Mouse (Mus musculus): Measurements from ENCODE around the gene Cacnb2.

Gene Cacnb2

DNA sequence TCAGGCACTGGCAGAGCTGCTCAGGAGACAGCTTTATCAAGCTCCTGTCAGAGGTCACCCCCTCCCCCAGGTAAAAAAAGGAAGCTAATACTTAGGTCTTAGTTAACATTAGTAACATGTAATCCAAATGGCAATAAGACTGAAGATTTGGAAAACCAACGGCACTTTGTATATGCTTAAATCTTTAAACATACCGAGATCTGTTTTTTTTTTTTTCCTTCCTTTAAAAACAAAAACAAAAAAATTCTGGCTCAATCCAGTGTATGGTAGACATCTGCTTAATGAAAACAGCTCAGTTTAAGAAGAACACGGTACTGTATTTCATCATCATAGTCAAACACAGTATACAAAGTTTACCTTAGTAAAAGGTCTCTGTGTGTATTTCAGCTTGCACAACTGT is at the start of gene Cacnb2:
TSS of gene Cacnb2 (plus strand) at position 301 of the 400 bp plus-strand sequence.
- no peak for DNase-seq (ENCODE audit: low spot score in 2 of 2)

DNA sequence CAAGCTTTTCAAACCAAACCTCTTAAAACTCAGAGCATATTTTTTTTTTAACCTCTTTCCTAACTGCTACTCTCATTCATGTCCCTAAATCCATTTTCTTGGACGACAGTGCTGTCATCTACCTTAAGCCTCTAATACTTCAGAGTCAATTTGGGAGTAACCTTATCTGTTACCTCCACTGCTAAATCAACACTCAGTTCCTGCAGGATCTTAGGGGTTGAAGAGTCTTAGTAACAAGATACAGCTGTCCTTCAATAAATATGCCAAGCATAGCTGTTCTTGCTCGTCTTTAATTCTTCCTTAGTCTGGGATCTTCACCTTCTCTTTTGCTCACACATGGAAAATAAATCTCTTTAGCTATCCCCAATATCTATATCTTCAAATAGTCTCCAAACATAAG is 34.9 kb upstream of the Cacnb2 start:
- no peak for DNase-seq (ENCODE audit: low spot score in 2 of 2)

DNA sequence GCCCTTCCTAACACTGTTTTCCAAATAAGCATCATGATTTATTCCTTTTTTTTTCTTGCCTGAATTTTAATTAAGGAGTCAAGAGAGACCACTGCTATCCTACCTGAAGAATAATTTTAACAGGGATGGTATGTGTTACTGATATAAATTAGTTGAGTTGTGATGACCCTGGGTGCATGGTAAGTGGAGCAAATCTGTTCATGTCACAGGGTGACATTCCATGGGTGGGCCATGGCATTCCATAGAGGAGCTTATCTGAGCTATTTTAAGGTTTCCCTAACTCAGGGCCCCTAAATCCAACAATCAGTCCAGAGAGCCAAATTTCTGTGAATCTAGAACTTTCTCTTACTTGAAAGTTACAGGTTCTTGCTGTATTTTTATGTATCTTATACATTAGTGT is 31.6 kb upstream of the Cacnb2 start:
- DNase-seq (ENCODE audit: low spot score in 2 of 2) = no peak

DNA sequence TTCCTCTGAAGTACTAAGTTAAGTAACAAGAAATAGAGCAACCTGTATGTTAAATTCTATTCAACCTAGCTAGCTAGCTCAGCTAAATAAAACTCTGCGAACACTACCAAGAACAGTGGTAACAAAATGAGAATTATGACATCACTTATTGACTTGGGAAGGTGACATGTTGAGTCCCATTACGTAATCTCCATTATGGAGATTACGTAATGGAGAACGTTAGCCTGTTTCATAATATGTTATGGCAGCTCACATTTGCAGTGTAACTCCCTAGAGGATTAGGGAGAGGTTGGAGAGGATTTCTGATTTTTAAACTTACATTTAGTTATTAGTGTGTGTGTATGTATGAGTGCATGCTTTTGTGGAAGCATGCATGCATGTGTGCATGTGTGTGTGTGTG is 13.3 kb upstream of the Cacnb2 start:
- no peak for DNase-seq (ENCODE audit: low spot score in 2 of 2)

DNA sequence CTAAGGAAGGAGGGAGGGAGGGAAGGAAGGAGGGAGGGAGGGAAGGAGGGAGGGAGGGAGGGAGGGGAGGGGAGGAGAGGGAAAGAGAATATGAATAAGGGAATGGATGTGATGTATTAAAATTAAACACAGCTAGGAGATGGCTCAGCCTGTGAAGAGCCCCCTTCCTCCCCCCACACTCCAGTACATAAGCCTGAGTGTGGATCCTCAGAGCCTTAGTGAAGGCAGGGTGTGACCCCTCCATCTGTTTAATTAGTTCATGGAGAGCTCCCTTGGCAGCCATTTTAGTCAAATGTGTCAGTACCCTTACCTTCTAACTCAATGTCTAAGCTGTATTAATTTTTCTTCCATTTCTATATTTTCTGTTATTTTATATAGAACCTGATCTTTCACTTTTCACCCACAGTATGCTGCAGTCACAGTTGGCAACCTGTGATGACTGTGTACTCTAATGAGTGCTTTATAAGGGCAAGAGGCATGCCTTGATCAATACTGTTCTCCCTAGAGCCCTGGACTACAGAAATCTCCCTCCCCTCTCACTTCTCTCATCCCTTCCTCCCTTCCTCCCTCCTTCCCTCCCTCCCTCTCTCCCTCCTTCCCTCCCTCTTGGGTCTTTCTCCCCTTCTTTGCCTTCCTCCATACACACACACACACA is 4.9 kb upstream of the Cacnb2 start:
- no peak for DNase-seq (ENCODE audit: low spot score in 2 of 2)

DNA sequence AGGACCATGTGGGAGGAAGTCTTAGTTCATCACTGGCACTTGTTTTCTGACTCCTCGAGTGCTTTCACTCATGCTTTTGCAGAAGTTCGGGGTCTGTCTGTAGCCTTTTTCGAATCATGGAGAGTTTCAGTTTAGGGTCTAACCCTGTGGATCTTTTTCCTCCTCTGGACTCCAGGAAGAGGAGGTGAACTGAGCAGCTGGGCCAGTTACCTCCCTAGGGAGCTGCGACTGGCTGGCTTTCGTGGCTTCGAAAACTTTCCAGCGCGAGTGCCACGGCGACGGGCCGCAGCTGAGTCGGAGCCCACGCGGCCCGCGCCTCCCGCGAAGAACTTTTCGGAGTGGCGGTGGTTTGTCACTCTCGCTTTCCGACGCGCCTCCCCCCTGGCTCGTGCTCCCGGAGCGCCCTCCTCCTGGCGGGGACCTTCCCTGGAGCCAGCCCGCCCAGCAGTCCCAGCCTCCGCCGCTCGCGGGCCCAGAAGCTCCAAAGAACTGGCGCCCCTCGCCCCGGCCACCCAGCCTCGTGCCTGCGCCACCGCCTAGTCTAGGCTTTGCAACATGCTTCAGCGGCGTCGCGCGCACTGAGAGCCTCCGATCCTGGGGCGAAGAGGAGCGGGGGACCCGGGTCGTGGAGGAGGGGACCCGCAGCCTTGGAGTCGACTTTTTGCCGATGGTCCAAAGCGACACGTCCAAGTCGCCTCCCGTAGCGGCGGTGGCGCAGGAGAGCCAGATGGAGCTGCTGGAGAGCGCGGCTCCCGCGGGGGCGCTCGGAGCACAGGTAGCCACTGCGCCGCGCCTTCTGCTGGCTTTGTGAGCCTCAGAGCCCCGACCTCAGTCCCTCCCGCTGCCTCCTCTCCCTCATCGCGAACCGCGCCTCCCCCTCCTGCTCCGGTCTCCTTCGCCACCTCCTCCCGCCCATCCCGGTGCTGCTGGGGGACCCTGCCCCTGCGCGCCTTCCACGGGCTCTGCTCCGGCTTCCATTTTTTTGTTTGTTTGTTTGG is 1.2 kb downstream of the Cacnb2 start:
- DNase-seq (ENCODE audit: low spot score in 2 of 2) = peak; percentile 30 to 34

DNA sequence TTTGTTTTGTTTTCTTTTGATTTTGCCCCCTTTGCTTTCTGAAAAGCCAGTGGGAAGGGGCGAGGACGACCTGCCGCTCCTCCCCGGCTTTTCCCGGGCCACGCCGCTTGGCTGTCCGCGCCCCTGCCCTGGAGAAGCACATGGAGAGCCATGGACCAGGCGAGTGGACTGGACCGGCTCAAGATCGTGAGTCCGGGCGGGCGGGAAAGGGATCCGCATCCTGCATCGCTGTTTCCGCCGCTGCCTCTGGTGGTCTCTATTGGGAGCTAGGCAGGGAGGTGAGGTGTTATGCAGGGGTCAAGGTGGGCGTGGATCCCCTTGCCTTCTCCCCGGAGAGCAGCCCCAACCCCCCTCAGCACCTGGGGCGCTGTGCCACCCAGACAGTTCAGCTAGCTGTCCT is 1.9 kb downstream of the Cacnb2 start:
- no peak for DNase-seq (ENCODE audit: low spot score in 2 of 2)

DNA sequence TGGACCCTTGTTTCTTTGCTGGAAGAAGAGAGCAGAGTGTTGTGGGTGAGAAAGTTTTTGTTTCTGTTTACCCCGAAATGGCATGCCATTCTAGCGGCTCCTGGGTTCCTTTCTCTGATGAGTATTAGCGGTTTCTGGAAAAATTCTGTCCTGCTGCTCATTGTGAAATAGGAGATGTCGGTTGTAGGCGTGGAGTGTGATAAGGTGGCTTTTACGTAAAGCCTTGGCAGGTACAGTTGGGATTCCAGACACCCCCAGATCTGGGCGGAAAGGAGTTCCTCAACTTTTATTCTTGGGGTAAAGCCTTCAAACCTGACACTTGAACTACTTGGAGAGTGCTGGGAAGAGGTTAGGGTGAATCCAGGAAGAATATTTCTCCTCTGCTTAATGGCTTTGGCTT is 2.3 kb downstream of the Cacnb2 start:
- no peak for DNase-seq (ENCODE audit: low spot score in 2 of 2)

DNA sequence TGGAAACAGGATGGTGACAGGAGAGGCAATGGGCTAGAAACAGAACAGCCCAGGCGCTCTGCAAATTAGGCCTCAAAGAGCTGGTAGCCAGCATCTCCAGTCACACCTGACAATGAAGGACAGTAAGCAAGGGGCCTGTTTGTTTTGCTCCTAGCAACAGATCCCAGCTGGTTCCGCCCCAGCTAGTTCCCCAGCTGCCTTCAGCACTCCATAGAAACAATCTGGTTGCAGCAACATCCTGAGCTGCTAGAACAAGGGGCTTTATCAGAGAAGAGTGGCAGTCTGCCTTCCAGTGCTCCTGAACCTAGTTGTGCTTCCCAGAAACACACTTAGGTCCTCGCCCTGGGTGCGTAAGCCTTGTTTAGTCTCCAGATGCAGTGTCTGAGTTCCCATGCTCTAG is 5.7 kb downstream of the Cacnb2 start:
- no peak for DNase-seq (ENCODE audit: low spot score in 2 of 2)

DNA sequence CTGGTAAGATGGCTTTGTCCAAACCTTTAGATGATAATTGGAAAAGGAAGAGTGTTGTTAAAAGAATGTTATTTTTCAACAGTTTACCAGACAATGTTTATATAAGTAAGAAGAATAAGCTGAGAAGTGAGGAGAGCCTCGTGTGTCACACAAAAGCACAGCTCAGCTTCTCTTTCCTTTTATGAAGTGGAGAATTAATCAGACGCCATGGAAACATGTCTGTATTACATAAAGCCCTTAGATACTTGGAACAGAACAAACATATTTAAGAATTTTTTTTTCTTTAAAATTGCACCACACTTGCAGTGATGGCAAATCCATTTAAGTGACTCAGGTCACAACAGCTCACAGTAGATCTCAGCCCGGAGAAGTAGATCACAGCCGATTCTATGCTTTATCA is 9.8 kb downstream of the Cacnb2 start:
- DNase-seq (ENCODE audit: low spot score in 2 of 2) = no peak

DNA sequence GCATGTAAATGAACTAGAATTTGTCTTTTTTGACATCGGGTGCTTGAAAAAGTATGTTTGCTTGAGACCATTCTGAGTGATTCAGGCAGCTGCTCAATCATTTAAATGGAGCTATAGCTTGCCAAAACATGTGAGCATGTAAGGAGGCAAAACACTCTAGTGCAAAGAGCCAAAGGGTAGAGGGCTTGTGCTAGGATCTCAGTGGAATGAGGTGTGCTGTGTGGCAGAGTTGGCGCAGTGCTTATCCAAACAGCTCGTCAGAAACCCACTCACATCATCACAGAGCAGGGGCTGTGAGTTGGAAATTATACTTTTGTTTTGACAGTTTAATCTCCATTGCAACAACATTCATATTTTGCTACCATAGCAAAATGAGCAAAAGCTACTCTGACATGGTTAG is 13.5 kb downstream of the Cacnb2 start:
- no peak for DNase-seq (ENCODE audit: low spot score in 2 of 2)

DNA sequence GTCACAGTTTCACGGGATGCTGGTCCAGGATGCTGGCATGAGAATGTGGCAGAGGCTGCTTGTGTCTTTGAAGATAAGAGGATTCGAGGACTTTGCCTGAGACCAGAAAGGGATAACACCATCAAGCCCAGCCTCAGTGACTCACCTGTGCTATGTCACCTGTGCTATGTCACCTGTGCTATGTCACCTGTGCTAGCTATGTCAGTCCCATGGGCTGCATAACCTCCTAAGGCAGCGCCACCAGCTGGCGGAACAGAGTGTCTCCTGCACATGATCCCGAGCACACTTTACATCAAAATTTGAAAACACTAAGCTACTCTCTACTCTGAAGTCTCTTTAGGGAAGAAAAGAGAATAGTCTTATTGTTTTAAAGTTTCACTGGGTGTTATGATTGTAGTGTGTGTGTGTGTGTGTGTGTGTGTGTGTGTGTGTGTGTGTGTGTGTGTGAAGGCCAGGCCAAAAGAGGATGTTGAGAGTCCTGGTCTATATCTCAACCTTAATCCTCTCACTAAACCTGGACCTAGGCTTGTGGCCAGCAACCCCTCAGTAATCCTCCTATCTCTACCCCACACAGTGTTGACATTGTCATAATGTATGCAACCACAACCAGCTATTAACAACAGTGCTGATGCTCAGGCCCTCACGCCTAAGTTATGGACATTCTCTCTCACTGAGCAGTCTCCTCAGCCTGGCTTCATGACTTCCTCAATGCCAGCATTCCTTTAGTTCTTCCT is 17.4 kb downstream of the Cacnb2 start:
- DNase-seq (ENCODE audit: low spot score in 2 of 2) = no peak

DNA sequence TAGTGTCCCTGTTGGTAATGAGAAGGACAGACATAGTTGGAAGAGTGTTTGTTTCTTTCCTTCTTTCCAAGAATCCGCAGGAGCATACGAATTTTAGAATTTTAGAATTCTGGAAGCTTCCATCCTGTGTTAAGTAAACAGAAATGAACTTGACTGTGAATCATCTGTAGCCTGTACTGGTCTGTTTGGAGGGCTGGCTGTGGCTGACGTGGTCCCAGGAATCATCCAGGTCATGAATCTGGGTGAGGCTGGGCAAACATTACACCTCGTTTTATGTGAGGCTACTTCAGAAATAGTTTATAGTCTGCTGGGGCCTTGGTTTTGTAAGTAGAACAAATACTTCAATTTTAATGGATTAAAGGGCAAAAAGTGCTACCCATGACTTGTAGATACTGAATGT is 18.0 kb downstream of the Cacnb2 start:
- no peak for DNase-seq (ENCODE audit: low spot score in 2 of 2)

DNA sequence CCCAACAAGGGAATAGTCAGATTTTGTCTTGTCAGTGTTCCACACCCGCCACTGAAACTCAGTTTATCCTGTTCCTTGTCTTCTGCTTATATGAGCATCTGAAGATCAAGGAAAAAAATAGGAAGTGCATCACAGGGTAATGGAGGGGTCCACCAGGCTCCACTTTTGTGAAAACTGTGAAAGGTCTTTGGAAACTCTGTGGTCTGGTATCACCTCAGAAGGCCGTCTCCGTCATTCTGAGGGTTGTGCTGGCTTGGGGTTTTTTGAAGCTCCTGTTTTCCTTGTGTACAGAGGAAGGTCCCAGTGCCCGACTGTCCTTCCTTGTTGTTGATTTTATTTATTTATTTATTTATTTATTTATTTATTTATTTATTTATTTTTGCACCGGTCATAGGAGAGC is 20.9 kb downstream of the Cacnb2 start:
- DNase-seq (ENCODE audit: low spot score in 2 of 2) = no peak

DNA sequence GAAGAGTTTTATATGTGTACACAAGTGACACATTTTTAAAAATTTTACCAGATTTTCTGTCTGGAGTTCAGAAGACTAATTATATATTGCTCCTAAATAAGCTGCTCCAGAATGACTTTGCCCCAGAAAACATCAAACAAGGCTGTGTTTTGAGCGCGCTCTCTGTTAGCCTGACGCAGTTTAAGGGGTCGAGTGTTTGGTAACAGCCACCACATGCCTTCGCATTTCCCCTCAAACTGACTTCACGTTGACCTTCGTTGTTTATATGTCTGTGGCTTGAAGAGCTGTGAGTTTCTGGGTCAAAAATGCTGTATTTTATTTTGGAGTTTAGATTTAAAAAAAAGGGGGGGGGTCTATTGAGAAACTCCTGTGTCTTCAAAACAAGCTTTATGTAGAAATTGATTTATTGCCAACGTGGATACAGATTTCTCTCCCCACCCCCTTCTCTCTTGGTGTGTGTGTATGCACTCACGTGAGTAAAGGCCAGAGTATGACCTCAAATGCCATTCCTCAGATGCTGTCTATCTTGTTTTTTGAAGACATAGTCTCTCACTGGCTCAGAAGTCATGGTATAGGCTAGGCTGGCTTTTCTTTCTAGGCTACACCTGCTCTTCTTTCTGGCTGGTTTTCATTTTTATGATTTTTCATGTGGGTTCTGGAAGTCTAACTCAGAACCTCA is 27.1 kb downstream of the Cacnb2 start:
- no peak for DNase-seq (ENCODE audit: low spot score in 2 of 2)

DNA sequence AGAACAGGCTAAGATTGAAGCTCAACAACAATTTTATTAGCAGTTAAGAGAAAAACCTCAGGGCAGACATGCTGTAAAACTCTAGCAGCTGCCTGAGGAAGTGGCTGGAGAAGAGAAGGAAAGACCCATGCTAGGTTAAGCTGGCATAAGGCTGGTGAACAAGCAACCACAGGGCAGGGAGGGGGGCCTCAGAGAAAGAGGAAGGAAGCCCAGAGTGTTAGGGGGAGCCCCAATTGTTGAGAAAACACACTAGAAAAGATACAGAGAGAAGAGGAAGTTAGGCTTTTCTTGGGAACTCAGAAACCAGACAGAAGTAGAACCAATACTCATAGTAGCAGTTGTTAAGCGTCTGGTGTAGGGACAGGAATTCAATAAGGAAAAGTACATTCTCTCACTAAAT is 28.7 kb downstream of the Cacnb2 start:
- DNase-seq (ENCODE audit: low spot score in 2 of 2) = no peak

DNA sequence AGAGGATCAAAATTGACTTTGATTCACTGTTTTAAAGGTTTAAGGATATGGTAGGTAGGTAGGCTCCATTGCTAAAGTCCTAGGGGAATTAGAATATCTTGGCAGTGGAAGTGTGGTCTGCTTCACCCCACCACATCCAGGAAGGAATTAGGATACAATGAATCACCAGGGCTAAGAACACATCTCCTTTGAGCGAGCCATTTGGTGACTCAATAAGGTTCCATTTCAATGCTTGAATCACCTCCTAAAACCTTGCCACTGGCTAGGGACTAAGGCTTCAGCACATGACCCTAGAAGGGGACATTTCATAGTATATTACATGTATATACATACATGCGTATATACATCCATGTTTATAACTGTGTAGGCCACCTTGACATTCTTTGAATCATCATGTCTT is 30.3 kb downstream of the Cacnb2 start:
- no peak for DNase-seq (ENCODE audit: low spot score in 2 of 2)

DNA sequence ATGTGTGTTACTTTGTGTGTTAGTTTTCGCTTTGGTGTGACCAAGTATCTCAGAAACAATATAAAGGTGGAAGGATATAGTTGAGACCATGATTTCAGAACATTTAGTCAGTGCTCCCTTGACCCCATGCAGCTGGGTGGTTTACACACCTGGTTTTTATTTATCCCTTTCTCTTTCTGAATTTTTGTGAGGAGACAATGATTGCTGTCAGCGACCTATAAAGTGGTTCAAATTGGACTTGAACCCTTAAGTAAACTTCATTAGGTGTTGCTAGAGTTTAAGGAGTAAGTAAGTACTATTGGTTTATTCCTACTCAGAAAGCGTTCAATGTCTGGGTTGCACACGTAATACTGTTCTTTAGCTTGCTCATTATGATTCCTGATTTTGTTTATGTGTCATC is 36.4 kb downstream of the Cacnb2 start:
- DNase-seq (ENCODE audit: low spot score in 2 of 2) = no peak

DNA sequence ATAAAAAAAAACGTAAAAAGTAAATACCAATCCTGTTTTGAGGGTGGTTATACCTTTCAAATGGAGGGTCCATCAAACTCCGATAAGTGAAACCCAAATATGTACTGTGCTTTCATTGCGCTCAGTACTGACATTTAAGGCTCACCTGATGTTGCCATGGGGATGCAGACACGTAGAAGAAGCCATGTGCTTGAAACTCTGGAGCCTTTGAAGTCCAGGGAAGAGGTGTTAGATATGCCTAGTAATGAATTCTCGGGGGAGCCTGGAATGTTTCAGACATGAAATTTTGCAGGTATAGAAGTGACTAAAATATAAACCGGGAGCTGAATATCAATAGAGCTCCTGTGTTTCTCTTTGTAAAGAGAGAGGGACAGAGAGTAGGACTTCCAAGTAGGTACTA is 37.0 kb downstream of the Cacnb2 start:
- DNase-seq (ENCODE audit: low spot score in 2 of 2) = no peak

DNA sequence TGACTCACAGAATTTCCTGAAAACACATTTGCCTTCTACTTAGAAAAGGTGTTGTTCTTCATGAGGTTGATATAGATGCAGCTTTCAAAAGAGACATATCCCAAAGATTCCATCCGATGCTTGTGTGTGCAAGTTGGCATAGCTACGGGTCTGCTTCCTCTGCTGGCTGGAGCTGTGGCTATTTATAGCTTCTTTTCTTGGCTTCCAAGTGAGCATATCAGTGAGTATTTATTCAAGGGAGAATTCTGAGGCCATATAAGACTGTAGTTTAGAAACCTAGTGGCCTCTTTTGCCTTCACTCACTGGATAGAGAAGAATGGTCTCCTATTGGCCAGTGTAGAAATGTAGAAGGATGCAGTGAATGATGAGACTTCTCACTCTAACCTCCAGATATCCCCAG is 38.2 kb downstream of the Cacnb2 start:
- peak in 1 of 2 experiments; percentile 8 for DNase-seq (ENCODE audit: low spot score in 2 of 2)

DNA sequence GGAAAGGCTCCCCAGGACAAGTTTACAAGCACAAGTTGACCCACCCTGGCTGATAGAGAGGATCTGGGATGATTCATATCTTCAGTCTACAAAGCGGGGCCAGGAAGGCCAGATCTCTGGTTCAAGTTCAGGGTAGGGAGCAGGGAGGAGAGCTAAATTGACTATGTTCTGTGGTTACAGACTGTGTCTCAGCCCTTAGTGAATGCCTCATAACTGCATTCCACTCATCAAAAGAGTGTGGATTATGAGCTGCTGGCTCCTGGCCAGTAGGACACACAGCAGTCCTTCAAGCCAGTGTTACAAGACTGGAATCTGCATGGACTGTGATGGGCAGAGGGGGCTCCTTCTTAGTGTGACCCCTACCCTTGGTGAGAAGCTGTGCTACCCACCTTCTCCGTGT is 48.4 kb downstream of the Cacnb2 start:
- DNase-seq (ENCODE audit: low spot score in 2 of 2) = no peak

DNA sequence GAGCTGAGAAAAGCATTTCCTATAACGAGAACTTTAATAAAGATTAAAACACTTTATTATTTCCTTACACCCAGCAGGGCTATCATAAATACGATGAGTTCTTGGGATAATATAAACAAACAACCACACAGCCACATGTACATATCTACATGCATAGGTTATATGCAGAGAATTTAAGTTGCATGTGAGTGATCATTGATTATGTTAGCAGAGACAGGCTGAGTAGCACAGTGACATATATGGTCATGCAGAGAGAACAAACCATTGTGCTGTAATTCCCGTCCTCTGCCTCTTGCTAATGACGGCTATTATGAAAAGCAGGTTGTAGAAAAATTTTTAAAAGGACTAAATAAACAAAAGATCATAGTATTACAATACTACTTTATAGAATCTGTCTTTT is 53.8 kb downstream of the Cacnb2 start:
- no peak for DNase-seq (ENCODE audit: low spot score in 2 of 2)
